Comparison of ENCODE assay signal across 8 mouse cellular contexts in genomic region chr19:6531832-6532471, GRCm38 (mm10). TPM values are rescaled to one million over a fixed set of nuclear protein-coding genes. Genes with fewer than 3 reads are reported as not detected.
DNase-seq lines count a peak whose midpoint lies in the region; ATAC-seq and TF ChIP-seq lines count a peak whose summit lies in the region.

No protein-coding gene starts in this region.

- no peaks in the 10 kb centered on the region for H3K79me2 ChIP-seq in heart, adult 2 months (replicated peaks; ENCODE audit: control insufficient read depth, insufficient read depth, low read length)

- WGBS in heart, adult 2 months: 3% methylated on average over 36 of the region's 36 CpGs

- intact Hi-C loops in heart, adult 2 months (cut with DNase I): no loop called here
- intact Hi-C loops in left cerebral cortex, postnatal 25 days (cut with DNase I): loop anchor here (5.0 kb wide), 1 partner anchor 35 kb away; no protein-coding TSS in a partner anchor

- peak overlapping the region; percentile 21 to 60; a peak in 3 of 4 replicates for H3K4me3 ChIP-seq in ES-E14 (ENCODE audit: insufficient read depth in 1 of 2, low read depth in 1 of 2, low read length in 2 of 2, poor library complexity in 1 of 2, severe bottlenecking in 1 of 2)
- peak overlapping the region; percentile 48 for H3K4me3 ChIP-seq in heart, adult 2 months

- no peak for ATAC-seq in megakaryocyte progenitor cell, adult 5-6 weeks (replicated peaks; ENCODE audit: poor library complexity)

- H3K9ac ChIP-seq in ES-E14 (ENCODE audit: insufficient read depth, low read depth, low read length, poor library complexity, severe bottlenecking): peak overlapping the region; percentile 15
- peak overlapping the region; percentile 76 for H3K9ac ChIP-seq in heart, adult 2 months (ENCODE audit: low read depth, low read length)

- H3K27ac ChIP-seq in ES-E14 (ENCODE audit: insufficient read depth, low read depth, low read length, poor library complexity, severe bottlenecking): no peak overlapping the region
- H3K27ac ChIP-seq in heart, adult 2 months: peak overlapping the region; percentile 58

- no peaks in the 10 kb centered on the region for H3K36me3 ChIP-seq in ES-E14 (ENCODE audit: control insufficient read depth, insufficient read depth, low read length, poor library complexity, severe bottlenecking)
- no peaks in the 10 kb centered on the region for H3K36me3 ChIP-seq in heart, adult 2 months (ENCODE audit: control insufficient read depth, insufficient read depth, low read length)

- H3K4me1 ChIP-seq in ES-E14 (ENCODE audit: control insufficient read depth in 2 of 2, insufficient read depth in 2 of 2, low read length in 2 of 2, poor library complexity in 1 of 2): peaks cover 2 to 14% of the 10 kb centered on the region in 2 experiments; a peak in 2 of 4 replicates
- H3K4me1 ChIP-seq in heart, adult 2 months (ENCODE audit: control insufficient read depth, insufficient read depth, low read length): 0 out of 2 replicates have a peak, but pooled peaks cover 1% of the 10 kb centered on the region

- no peaks in the 10 kb centered on the region for H3K9me3 ChIP-seq in ES-E14 (ENCODE audit: control insufficient read depth, insufficient read depth, low read depth, low read length)

- no peak for TF ChIP-seq CTCF in heart, adult 2 months (IDR thresholded peaks at IDR 0.05)

- in situ Hi-C loops in ES-E14 (cut with MboI; ENCODE audit: low sequenced_read_pairs in 2 of 2, unreplicated experiment in 2 of 2): no loop called here

- TF ChIP-seq POLR2A in heart, adult 2 months (IDR thresholded peaks at IDR 0.05; ENCODE audit: insufficient read depth, low read depth, low read length): peak; percentile 70; the same call in 1 of the 2 replicates

- peaks cover 3% of the 10 kb centered on the region for H3K27me3 ChIP-seq in heart, adult 2 months (ENCODE audit: control insufficient read depth, insufficient read depth, low read length)

- DNase-seq in ES-E14 (ENCODE audit: low read depth, low spot score): no peak
- peak; percentile 74 for DNase-seq in adrenal gland, postnatal 10 days
- DNase-seq in heart, adult 2 months: peak; percentile 57 to 62
- DNase-seq in kidney, adult 8-10 months: peak; percentile 41 to 44
- peak; percentile 34 for DNase-seq in lung, postnatal 14 days
- DNase-seq in testis, postnatal 10 days (ENCODE audit: low spot score): peak; percentile 56
- DNase-seq in left cerebral cortex, postnatal 25 days (ENCODE audit: low spot score in 2 of 2): no peak

- 0 out of 2 replicates have a peak, but pooled peaks have one; percentile 25 for TF ChIP-seq EP300 in heart, adult 2 months (IDR thresholded peaks at IDR 0.05; ENCODE audit: insufficient read depth, low read depth, low read length)

TF ChIP-seq in ES-E14, 5 proteins besides CTCF, POLR2A, EP300 and RAD21:
- TF ChIP-seq ZNF384 (IDR thresholded peaks at IDR 0.05; ENCODE audit: low read depth, low read length) (no peak), MAFK (IDR thresholded peaks at IDR 0.05; ENCODE audit: insufficient read depth, low read depth, low read length) (no peak), HCFC1 (IDR thresholded peaks at IDR 0.05; ENCODE audit: borderline replicate concordance, insufficient read depth, low read length) (no peak), CHD2 (IDR thresholded peaks at IDR 0.05; ENCODE audit: low read depth, low read length) (no peak), ZC3H11A (IDR thresholded peaks at IDR 0.05; ENCODE audit: borderline replicate concordance, low read depth, low read length) (no peak)
TF ChIP-seq in ES-E14: peak in this region for 0.

RNA-seq across cellular contexts. Expression of gene Slc22a12, which starts 10.9 kb away (rescaled TPM):
- not detected in 2 replicates for total RNA-seq in ES-E14 (2012; rRNA removed)
- not detected for total RNA-seq in adrenal gland, postnatal 10 days (2021)
- not detected for total RNA-seq in heart, adult 2 months (2021)
- not detected in 2 replicates for polyA plus RNA-seq in heart, adult 2 months (2012; rRNA removed)
- under 1 TPM; 0.18 to 0.21 TPM for total RNA-seq in left cerebral cortex, postnatal 25 days (2021)
- total RNA-seq in megakaryocyte progenitor cell, adult 5-6 weeks (2015): not detected in 2 replicates
- not detected in 2 replicates for total RNA-seq in megakaryocyte progenitor cell, adult 5-6 weeks (2017)

Comparison
In these comparisons a context has a peak if more than half of its experiments do, and no peak if none do; other contexts are left out.
1. DNase-seq: peak in adrenal gland, postnatal 10 days (single experiment), heart, adult 2 months (2 of 2), kidney, adult 8-10 months (2 of 2), lung, postnatal 14 days (single experiment) and testis, postnatal 10 days (single experiment); none in ES-E14 (single experiment) and left cerebral cortex, postnatal 25 days (0 of 2).